Mouse (Mus musculus) ES-E14 (cell line): ENCODE data around the gene H2-T23.

Experiments used
- CHD2 ChIP-seq: IDR thresholded peaks from 2 replicates; pipeline ENCODE4 v1.6.1; 2014; ENCODE audit warnings: mild to moderate bottlenecking, low read depth, low read length, inconsistent platforms
- HCFC1 ChIP-seq: IDR thresholded peaks from 2 replicates; pipeline ENCODE4 v1.6.1; 2012; ENCODE audit warnings: low read length, inconsistent platforms, borderline replicate concordance; ENCODE audit not compliant: insufficient read depth
- MAFK ChIP-seq: IDR thresholded peaks from 2 replicates; pipeline ENCODE4 v1.6.1; 2014; ENCODE audit warnings: mild to moderate bottlenecking, low read depth, low read length, inconsistent platforms; ENCODE audit not compliant: insufficient read depth
- ZC3H11A ChIP-seq: IDR thresholded peaks from 2 replicates; pipeline ENCODE4 v1.6.1; 2012; ENCODE audit warnings: low read depth, mild to moderate bottlenecking, inconsistent platforms, low read length, borderline replicate concordance
- ZNF384 ChIP-seq: IDR thresholded peaks from 2 replicates; pipeline ENCODE4 v1.6.1; 2012; ENCODE audit warnings: low read depth, low read length, inconsistent platforms

DNA sequence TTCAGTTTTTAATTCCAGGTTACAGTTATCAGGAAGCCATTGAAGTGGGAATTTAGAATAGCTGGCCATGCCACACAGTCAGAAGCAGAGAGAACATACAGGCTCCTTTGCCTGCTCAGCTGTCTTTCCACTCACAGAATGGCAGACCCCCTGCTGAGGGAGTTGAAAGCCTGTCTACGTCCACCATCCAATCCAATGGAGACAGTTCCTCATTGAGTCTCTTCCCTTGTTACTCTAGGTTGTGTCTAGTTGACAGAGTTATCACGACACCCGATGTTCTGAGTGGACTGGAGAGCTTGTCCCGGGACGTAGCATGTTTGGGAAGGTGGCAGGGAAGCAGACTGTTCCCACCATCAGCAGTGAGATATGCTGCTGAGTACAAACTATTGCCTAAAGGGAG is 7.5 kb downstream of the H2-T23 start:
- TF ChIP-seq ZC3H11A: no peak
- no peak for TF ChIP-seq ZNF384
- TF ChIP-seq HCFC1: no peak
- no peak for TF ChIP-seq MAFK
- TF ChIP-seq CHD2: no peak
